Mouse (Mus musculus) limb, embryonic 11.5 days (tissue): Measurements from ENCODE around the gene Tmem147. TPM values are rescaled to one million over a fixed set of nuclear protein-coding genes. Genes with fewer than 3 reads are reported as not detected.
"Not testable (repeated sequence)": the region's sequence is repeated elsewhere in the genome, so short reads cannot be mapped to it uniquely, and the experiment has no call there.

Source experiments
- ATAC-seq: fragments of 200-750 bp; cut with Nextera tagmentation; 2 replicates; pipeline ENCODE4 v1.8.0; 2017; ENCODE audit warnings: low read depth; ENCODE audit not compliant: insufficient number of reproducible peaks, low FRiP score, low TSS enrichment
- DNase-seq: peaks from one replicate; pipeline ENCODE4 v3.0.0-alpha.2; 2015; ENCODE audit warnings: low spot score
- H3K27ac ChIP-seq: fragments of 300-500 bp; sonication (generic); replicated peaks from 2 replicates; pipeline ENCODE4 v1.5.1; 2014; ENCODE audit warnings: low read depth, mild to moderate bottlenecking, low read length
- H3K27me3 ChIP-seq: fragments of 300-500 bp; sonication (generic); 2 replicates; pipeline ENCODE4 v1.6.1; 2014; ENCODE audit warnings: mild to moderate bottlenecking, low read length, mixed read lengths; ENCODE audit not compliant: control insufficient read depth, insufficient read depth
- H3K36me3 ChIP-seq: fragments of 300-500 bp; sonication (generic); 2 replicates; pipeline ENCODE4 v1.6.1; 2014; ENCODE audit warnings: mild to moderate bottlenecking, low read length, moderate library complexity, mixed read lengths; ENCODE audit not compliant: control insufficient read depth, insufficient read depth
- H3K4me1 ChIP-seq: fragments of 300-500 bp; sonication (generic); 2 replicates; pipeline ENCODE4 v1.6.1; 2014; ENCODE audit warnings: low read length, mixed read lengths; ENCODE audit not compliant: control insufficient read depth, insufficient read depth
- H3K4me2 ChIP-seq: fragments of 300-500 bp; sonication (generic); 2 replicates; pipeline ENCODE4 v1.6.1; 2014; ENCODE audit warnings: low read depth, mild to moderate bottlenecking, moderate library complexity; ENCODE audit not compliant: severe bottlenecking
- H3K4me3 ChIP-seq: fragments of 300-500 bp; sonication (generic); 2 replicates; pipeline ENCODE4 v1.5.1; 2014; ENCODE audit warnings: low read depth, low read length
- H3K9ac ChIP-seq: fragments of 300-500 bp; sonication (generic); 2 replicates; pipeline ENCODE4 v1.6.1; 2014; ENCODE audit warnings: mild to moderate bottlenecking, low read length
- H3K9me3 ChIP-seq: fragments of 300-500 bp; sonication (generic); 2 replicates; pipeline ENCODE4 v1.6.1; 2016; ENCODE audit warnings: low read length; ENCODE audit not compliant: control insufficient read depth
- WGBS: fragments of 180-500 bp; shearing (Covaris S2); extraction: QIAGEN DNeasy Blood & Tissue Kit; methylation state at CpG from one replicate; pipeline ENCODE4 v1.1.7; 2014; 5-methylcytosine and 5-hydroxymethylcytosine counted together
- polyA plus RNA-seq: library from polyadenylated mRNA; unstranded; fragments of >200 nt; fragmentation: Nextera tagmentation; extraction: Ambion mirVana; gene quantifications from 2 replicates; pipeline ENCODE4 v1.2.1, GENCODE M21; 2014

Gene Tmem147
- polyA plus RNA-seq, 1 experiment from 2014 or later, result 149 TPM

GRCm38 (mm10) chr7:30761769-30762352, 32.5 kb upstream of the Tmem147 start:
- Histone ChIP-seq H3K27ac (no peak overlapping the region), H3K4me2 (no peak overlapping the region), H3K27me3 (no peaks in the 10 kb centered on the region), H3K4me1 (no peaks in the 10 kb centered on the region), H3K4me3 (no peak overlapping the region), H3K36me3 (no peaks in the 10 kb centered on the region), H3K9me3 (no peaks in the 10 kb centered on the region), H3K9ac (no peak overlapping the region)
- 81% methylated on average over 4 of the region's 4 CpGs for WGBS
- DNase-seq, result no peak
- ATAC-seq, result no peak

- DNase-seq, result peak; percentile 57
- H3K36me3 ChIP-seq, result no peaks in the 10 kb centered on the region
- no peaks in the 10 kb centered on the region for H3K27me3 ChIP-seq
- H3K27ac ChIP-seq, result no peak overlapping the region
- H3K9me3 ChIP-seq, result no peaks in the 10 kb centered on the region; the same call in 1 of the 2 replicates
- no peaks in the 10 kb centered on the region for H3K4me1 ChIP-seq
- H3K9ac ChIP-seq, result no peak overlapping the region
- WGBS, result 41% methylated on average over 4 of the region's 4 CpGs
- H3K4me3 ChIP-seq, result no peak overlapping the region
- no peak for ATAC-seq
- H3K4me2 ChIP-seq, result no peak overlapping the region
These were observed 29.5 kb upstream of the Tmem147 start for GRCm38 (mm10) chr7:30758853-30759252.

- 78% methylated on average over 2 of the region's 3 CpGs for WGBS
- H3K4me3 ChIP-seq, result no peak overlapping the region
- no peak for ATAC-seq
These were observed 27.7 kb upstream of the Tmem147 start for GRCm38 (mm10) chr7:30757001-30757400.

GRCm38 (mm10) chr7:30751086-30751669, 21.8 kb upstream of the Tmem147 start, which contains the start of gene Sbsn:
TSS of gene Sbsn (plus strand) at chr7:30751471.
- Histone ChIP-seq H3K27ac (no peak within 1 kb of the TSS), H3K27me3 (no peaks in the 10 kb centered on the region), H3K9me3 (no peaks in the 10 kb centered on the region; the same call in 1 of the 2 replicates), H3K4me1 (no peaks in the 10 kb centered on the region), H3K4me2 (no peak within 1 kb of the TSS), H3K4me3 (no peak within 1 kb of the TSS), H3K36me3 (no peaks in the 10 kb centered on the region), H3K9ac (no peak within 1 kb of the TSS)
- no peak for ATAC-seq
- DNase-seq, result no peak
- 48% methylated on average over 5 of the region's 5 CpGs for WGBS

More at GRCm38 (mm10) chr7:30757001-30757400, 27.7 kb upstream of the Tmem147 start:
- Histone ChIP-seq H3K36me3 (no peaks in the 10 kb centered on the region), H3K4me1 (no peaks in the 10 kb centered on the region), H3K9ac (no peak overlapping the region), H3K27me3 (no peaks in the 10 kb centered on the region), H3K9me3 (no peaks in the 10 kb centered on the region; the same call in 1 of the 2 replicates), H3K27ac (no peak overlapping the region), H3K4me2 (no peak overlapping the region)
- no peak for DNase-seq

- H3K27ac ChIP-seq, result no peak overlapping the region
- H3K36me3 ChIP-seq, result no peaks in the 10 kb centered on the region; the same call in 1 of the 2 replicates
- no peaks in the 10 kb centered on the region for H3K27me3 ChIP-seq
- whole genome bisulfite sequencing, result 90% methylated on average over 13 of the region's 13 CpGs
- no peak overlapping the region for H3K4me3 ChIP-seq
- H3K9me3 ChIP-seq, result no peaks in the 10 kb centered on the region; the same call in 1 of the 2 replicates
- no peak for ATAC-seq
- no peak overlapping the region for H3K9ac ChIP-seq
- DNase-seq, result no peak
- H3K4me2 ChIP-seq, result no peak overlapping the region
- no peaks in the 10 kb centered on the region for H3K4me1 ChIP-seq
These were observed 20.7 kb upstream of the Tmem147 start for GRCm38 (mm10) chr7:30749824-30750606.

- Histone ChIP-seq H3K27ac (no peak overlapping the region), H3K9ac (no peak overlapping the region), H3K36me3 (no peaks in the 10 kb centered on the region; the same call in 1 of the 2 replicates), H3K27me3 (no peaks in the 10 kb centered on the region), H3K9me3 (no peaks in the 10 kb centered on the region), H3K4me3 (no peak overlapping the region), H3K4me2 (no peak overlapping the region), H3K4me1 (no peaks in the 10 kb centered on the region)
- WGBS, result 83% methylated on average over 7 of the region's 7 CpGs
- no peak for DNase-seq
- ATAC-seq, result no peak
These were observed 18.3 kb upstream of the Tmem147 start for GRCm38 (mm10) chr7:30747525-30748204.

GRCm38 (mm10) chr7:30744022-30744598, 14.8 kb upstream of the Tmem147 start:
- WGBS, result 47% methylated on average over 4 of the region's 4 CpGs
- H3K27me3 ChIP-seq, result no peaks in the 10 kb centered on the region
- H3K4me2 ChIP-seq, result no peak overlapping the region
- H3K9ac ChIP-seq, result no peak overlapping the region
- no peaks in the 10 kb centered on the region for H3K9me3 ChIP-seq
- no peaks in the 10 kb centered on the region; the same call in 1 of the 2 replicates for H3K36me3 ChIP-seq
- ATAC-seq, result no peak
- H3K4me3 ChIP-seq, result no peak overlapping the region
- no peak for DNase-seq
- no peak overlapping the region for H3K27ac ChIP-seq
- no peaks in the 10 kb centered on the region for H3K4me1 ChIP-seq

GRCm38 (mm10) chr7:30743617-30744016, 14.3 kb upstream of the Tmem147 start, which contains the start of gene Gapdhs:
TSS of gene Gapdhs (minus strand) at chr7:30743681.
- not testable (repeated sequence) for H3K36me3 ChIP-seq, ATAC-seq, H3K9ac ChIP-seq, H3K4me3 ChIP-seq, H3K27me3 ChIP-seq, H3K4me1 ChIP-seq, DNase-seq, H3K4me2 ChIP-seq, H3K27ac ChIP-seq, H3K9me3 ChIP-seq
- WGBS, result 100% methylated on average over 1 of the region's 4 CpGs
